Mouse (Mus musculus) lung, adult 18-20 months (tissue): ENCODE measurements around the gene Gpbp1l1.

Experiments used
- DNase-seq, 2 experiments: peaks; one replicate each; pipeline ENCODE4 v3.0.0; 2022; ENCODE audit warnings: mixed read lengths in 2 of 2

Gene Gpbp1l1

DNA sequence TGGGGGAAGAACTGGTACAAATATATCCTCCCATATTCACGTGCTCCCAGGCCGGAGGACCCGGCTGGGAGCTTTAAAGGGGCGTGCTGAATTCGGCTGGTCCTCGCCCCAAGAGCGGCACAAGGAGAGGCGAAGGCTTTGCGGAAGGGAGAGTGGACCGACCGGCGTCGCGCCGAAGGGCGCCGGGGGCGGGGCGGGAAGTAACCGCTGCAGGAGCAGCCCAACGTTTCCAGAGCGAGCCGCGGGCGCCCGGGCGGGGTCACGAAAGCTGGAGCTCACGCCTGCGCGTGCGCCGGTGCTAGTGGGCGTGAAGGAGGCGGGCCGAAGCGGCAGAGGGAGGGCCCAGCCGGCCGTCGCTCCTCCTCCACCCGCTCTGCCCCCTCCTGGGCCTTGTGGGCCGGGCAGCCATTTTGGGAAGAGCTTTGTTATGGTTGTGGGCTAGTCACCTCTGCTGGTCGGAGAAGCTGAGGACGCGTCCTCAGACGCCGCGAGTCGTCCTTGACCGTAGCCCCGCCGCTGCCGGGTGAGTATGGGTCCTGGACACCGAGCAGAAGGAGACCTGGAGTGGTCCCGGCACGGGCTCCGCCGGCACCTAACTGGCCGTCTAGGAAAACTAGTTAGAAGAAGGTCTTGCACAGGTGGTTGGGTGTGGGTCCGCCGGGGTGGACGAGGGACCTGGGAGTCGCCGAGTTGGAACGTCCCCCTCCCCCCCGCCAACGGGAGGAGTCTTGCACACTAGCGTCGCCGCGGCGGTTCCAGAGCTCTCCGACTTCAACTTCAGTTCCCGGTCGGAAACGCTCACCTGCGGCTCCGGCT, at the start of gene Gpbp1l1:
Gene Gpbp1l1 (plus strand): TSS at position 353 of the 816 bp plus-strand sequence.
- DNase-seq, result peak; percentile 97 to 98

- DNase-seq, result no peak
These were observed 26.3 kb upstream of the Gpbp1l1 start for GRCm38 (mm10) chr4:116531109-116531508.

GRCm38 (mm10) chr4:116536351-116536750, 21.1 kb upstream of the Gpbp1l1 start:
- DNase-seq, result no peak

GRCm38 (mm10) chr4:116537737-116538136, 19.7 kb upstream of the Gpbp1l1 start:
- no peak for DNase-seq

GRCm38 (mm10) chr4:116550432-116550831, 7.0 kb upstream of the Gpbp1l1 start:
- no peak for DNase-seq

DNA sequence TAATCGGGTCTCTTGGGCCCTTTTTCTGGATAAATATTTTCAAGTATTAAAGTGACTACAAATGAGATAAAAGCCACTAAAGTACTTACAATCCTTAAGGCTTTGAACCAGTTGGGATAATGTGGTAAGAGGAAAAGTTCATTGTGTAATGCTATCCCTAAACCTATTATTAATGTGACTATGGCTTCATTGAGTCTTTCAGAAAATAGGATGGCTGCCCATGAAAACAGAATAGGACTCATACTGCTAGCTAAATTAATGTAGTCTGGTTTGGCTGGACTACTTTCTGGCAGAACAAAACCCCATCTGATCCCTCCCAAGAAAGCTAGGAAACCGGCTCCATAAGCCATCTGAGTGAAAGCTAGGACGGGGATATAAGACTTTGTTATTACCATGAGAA, 4.4 kb upstream of the Gpbp1l1 start:
- no peak for DNase-seq

DNA sequence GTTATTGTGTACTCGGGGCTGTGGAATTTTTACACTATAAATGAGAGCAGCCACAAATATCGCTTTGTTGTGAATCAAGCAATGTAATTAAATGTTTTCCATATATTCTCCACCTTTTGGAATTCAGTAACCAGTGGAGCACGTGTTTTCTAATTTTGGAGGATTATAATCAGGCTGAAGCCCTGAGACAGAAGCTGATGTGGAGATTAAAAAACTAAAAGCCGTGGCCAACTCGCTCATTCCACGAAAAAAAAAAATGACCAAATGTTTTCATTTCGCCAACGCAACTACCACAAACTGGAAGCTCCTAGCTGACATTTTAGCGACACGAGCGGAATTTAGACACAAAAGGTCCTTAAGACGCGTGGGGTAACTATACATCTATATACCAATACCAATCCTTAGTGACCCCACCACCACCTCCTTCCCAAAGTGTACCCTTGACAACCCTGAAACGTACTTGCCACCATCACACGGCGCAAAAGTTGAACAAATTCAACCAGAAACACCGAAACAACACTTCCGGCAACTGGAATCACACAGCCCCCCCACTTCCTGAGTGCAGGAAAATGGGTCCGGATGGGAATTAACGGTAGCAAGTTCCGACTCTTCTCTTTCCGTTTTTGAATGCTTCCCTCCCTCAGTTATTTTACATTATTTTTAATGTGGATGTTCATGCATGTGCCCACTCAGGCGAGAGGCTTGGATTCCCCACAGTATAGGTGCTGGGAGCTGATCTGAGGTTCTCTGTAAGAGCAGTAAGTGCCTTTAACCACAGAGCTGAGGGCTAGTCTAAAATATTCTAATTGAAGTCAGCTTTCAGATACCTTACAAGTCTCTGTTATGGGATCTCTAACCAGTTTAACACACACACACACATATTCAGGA, 1.8 kb upstream of the Gpbp1l1 start, which contains the start of gene Tmem69:
Gene Tmem69 (minus strand): TSS at position 524 of the 888 bp plus-strand sequence.
- DNase-seq, result peak; percentile 75 to 83

GRCm38 (mm10) chr4:116556561-116557305, 725 bp upstream of the Gpbp1l1 start:
- DNase-seq, result peak; percentile 95 to 97

DNA sequence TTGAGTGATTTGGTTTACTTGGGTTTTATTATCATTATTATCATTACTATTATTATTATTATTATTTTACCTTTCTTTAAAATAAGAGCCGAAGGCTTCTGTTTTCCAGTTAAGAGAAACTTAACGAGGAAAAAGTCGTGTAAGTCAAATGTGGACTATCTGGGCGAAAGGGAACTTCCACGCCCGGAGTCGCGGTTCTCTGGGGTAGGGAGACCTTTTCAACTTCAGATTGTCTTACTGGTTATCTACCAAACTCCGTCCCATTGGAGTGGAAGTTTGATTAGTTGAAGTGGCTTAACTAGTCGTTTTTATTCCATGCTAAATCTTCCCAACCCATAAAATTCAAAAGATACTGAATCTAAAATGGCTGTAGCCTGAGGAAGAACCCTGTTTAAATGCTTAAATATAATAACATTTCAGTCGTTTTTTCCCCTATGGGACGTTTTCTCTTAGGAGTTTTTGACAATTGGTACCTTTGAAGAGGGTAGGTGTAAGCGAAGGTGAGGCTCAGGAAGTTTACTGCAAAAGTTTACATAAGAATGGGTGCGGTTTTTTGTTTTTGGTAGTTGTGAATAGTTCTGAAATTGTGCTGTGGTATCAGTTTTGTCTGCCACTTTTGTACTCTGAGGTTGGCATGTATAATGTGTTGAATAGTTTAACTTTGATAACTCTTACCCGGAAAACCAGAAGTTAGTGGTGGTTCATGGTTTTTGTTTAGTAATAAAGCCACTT, 859 bp downstream of the Gpbp1l1 start:
- no peak for DNase-seq

GRCm38 (mm10) chr4:116595793-116596192, 38.3 kb downstream of the Gpbp1l1 start:
- no peak for DNase-seq

GRCm38 (mm10) chr4:116596379-116596778, 38.9 kb downstream of the Gpbp1l1 start, which contains the start of gene Ccdc17:
Ccdc17 (plus strand) TSS chr4:116596654.
- peak; percentile 50 to 64 for DNase-seq

GRCm38 (mm10) chr4:116596978-116597881, 39.8 kb downstream of the Gpbp1l1 start:
- DNase-seq, result peak; percentile 92 to 94

- DNase-seq, result no peak
These were observed 55.2 kb downstream of the Gpbp1l1 start for GRCm38 (mm10) chr4:116612621-116613020.

GRCm38 (mm10) chr4:116615237-116615636, 57.8 kb downstream of the Gpbp1l1 start:
- DNase-seq, result no peak

DNA sequence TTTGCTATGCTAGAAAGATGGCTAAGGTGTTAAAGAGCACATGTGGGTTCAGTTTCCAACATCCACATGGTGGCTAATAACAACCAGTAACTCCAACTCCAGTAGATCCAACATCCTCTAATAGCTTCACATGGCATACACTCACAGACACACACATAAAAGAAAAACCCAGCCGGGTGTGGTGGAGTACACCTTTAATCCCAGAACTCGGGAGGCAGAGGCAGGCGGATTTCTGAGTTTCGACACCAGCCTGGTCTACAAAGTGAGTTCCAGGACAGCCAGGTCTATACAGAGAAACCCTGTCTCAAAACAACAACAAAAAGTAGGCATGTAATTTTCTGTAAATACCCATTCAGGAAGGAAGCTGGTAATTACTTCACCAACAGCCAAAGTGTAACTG, 67.4 kb downstream of the Gpbp1l1 start:
- DNase-seq, result no peak

GRCm38 (mm10) chr4:116626658-116627358, 69.3 kb downstream of the Gpbp1l1 start:
- peak; percentile 81 to 82 for DNase-seq

DNA sequence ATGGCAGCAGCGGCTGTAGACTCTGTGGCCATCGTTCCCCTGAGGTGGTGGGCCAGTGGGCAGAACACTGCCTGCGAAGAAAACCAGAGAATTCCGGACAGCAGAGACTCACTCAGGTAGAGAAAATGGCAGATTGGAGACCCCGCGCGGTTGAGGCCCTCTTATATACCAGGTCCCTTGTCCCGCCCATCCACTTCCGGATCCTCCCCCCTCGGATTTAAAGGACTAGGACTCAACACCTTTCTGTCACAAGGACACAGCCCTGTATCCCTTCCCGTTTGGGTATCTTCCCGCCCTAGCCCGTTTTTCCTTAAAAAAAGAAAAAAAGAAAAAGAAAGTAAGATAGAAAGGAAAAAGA, 69.9 kb downstream of the Gpbp1l1 start:
- DNase-seq, result peak; percentile 92 to 93

- peak; percentile 87 to 90 for DNase-seq
These were observed 70.5 kb downstream of the Gpbp1l1 start, which contains the start of gene Nasp for GRCm38 (mm10) chr4:116627722-116628662. Nasp (minus strand) TSS chr4:116627941.

GRCm38 (mm10) chr4:116635197-116635596, 77.7 kb downstream of the Gpbp1l1 start:
- DNase-seq, result no peak
